Mouse (Mus musculus) cerebellum, adult 18-20 months (tissue): ENCODE results near the gene Bok.
A peak's percentile ranks its signal among the peaks of the same experiment; 100 is the strongest.

ENCODE experiments used
- DNase-seq, 2 experiments: peaks; one replicate each; pipeline ENCODE4 v3.0.0; 2021

The Bok gene

GRCm38 (mm10) chr1:93691786-93692357 lies 6.4 kb downstream of the Bok start:
- DNase-seq, result no peak

GRCm38 (mm10) chr1:93692773-93693172 lies 7.3 kb downstream of the Bok start:
- DNase-seq, result no peak

- no peak for DNase-seq
Measured at GRCm38 (mm10) chr1:93693502-93693901, 8.0 kb downstream of the Bok start.

- no peak for DNase-seq
Measured at GRCm38 (mm10) chr1:93693943-93694342, 8.5 kb downstream of the Bok start.

- DNase-seq, result peak; percentile 29 to 41
Measured at GRCm38 (mm10) chr1:93694966-93695365, 9.5 kb downstream of the Bok start.

GRCm38 (mm10) chr1:93697317-93697716 lies 11.9 kb downstream of the Bok start:
- no peak for DNase-seq

GRCm38 (mm10) chr1:93699159-93699558 lies 13.7 kb downstream of the Bok start:
- DNase-seq, result no peak

- no peak for DNase-seq
Measured at GRCm38 (mm10) chr1:93702106-93702505, 16.6 kb downstream of the Bok start.

- DNase-seq, result no peak
Measured at GRCm38 (mm10) chr1:93703472-93704048, 18.1 kb downstream of the Bok start.

GRCm38 (mm10) chr1:93704341-93704740 lies 18.9 kb downstream of the Bok start:
- no peak for DNase-seq

- DNase-seq, result no peak
Measured at GRCm38 (mm10) chr1:93705389-93705788, 19.9 kb downstream of the Bok start.

- DNase-seq, result no peak
Measured at GRCm38 (mm10) chr1:93716166-93716565, 30.7 kb downstream of the Bok start.

GRCm38 (mm10) chr1:93721557-93721956 lies 36.1 kb downstream of the Bok start:
- DNase-seq, result no peak

- no peak for DNase-seq
Measured at GRCm38 (mm10) chr1:93724623-93725022, 39.2 kb downstream of the Bok start.

- no peak for DNase-seq
Measured at GRCm38 (mm10) chr1:93725665-93726064, 40.2 kb downstream of the Bok start.

- DNase-seq, result no peak
Measured at GRCm38 (mm10) chr1:93726116-93726515, 40.7 kb downstream of the Bok start.

- peak; percentile 36 to 49 for DNase-seq
Measured at GRCm38 (mm10) chr1:93726974-93727373, 41.5 kb downstream of the Bok start.

- peak in 1 of 2 experiments; percentile 27 for DNase-seq
Measured at GRCm38 (mm10) chr1:93731103-93731502, 45.6 kb downstream of the Bok start.

- peak; percentile 26 to 35 for DNase-seq
Measured at GRCm38 (mm10) chr1:93731880-93732281, 46.4 kb downstream of the Bok start.

- no peak for DNase-seq
Measured at GRCm38 (mm10) chr1:93735859-93736258, 50.4 kb downstream of the Bok start.

GRCm38 (mm10) chr1:93737711-93738110 lies 52.3 kb downstream of the Bok start:
- DNase-seq, result no peak

GRCm38 (mm10) chr1:93740671-93741070 lies 55.2 kb downstream of the Bok start:
- DNase-seq, result no peak

GRCm38 (mm10) chr1:93741987-93742386 lies 56.5 kb downstream of the Bok start:
- no peak for DNase-seq

- DNase-seq, result no peak
Measured at GRCm38 (mm10) chr1:93742910-93743309, 57.5 kb downstream of the Bok start.
